In genomic region chr13:69545019-69545418, GRCm38 (mm10) we compare ENCODE assay signal across 8 mouse cellular contexts. TPM values are rescaled to one million over a fixed set of nuclear protein-coding genes. Genes with fewer than 3 reads are reported as not detected.
DNase-seq lines count a peak whose midpoint lies in the region; ATAC-seq and TF ChIP-seq lines count a peak whose summit lies in the region.
"Had no signal": no experiment of that assay in that cellular context is flagged by ENCODE, and none has a peak within 500 bp of the region (broad histone marks: within the 10 kb centered on the region; RNA-seq: fewer than 3 reads in every experiment).

No protein-coding gene starts in this region.

- no peak overlapping the region for H3K4me3 ChIP-seq in midbrain, embryonic 13.5 days (replicated peaks)
- H3K4me3 ChIP-seq: heart, embryonic 13.5 days had no signal

- no peak overlapping the region for H3K4me2 ChIP-seq in midbrain, embryonic 13.5 days (replicated peaks)

- ATAC-seq in inflammation-experienced regulatory T-cells, adult 6 months, result peak; percentile 86
- ATAC-seq in midbrain, embryonic 13.5 days, result 0 out of 2 replicates have a peak, but pooled peaks have one; percentile 29

- H3K27me3 ChIP-seq in midbrain, embryonic 13.5 days, result 0 out of 2 replicates have a peak, but pooled peaks cover 8% of the 10 kb centered on the region

- peak; percentile 37 to 69 for DNase-seq in spleen, adult 18-20 months
- no peak for DNase-seq in spleen, adult 12 weeks (ENCODE audit: low spot score)
- DNase-seq in brain, embryonic 14.5 days (ENCODE audit: low read depth), result peak; percentile 58
- peak; percentile 59 to 67 for DNase-seq in thymus, postnatal 36 days
- DNase-seq in layer of hippocampus, adult 18-20 months (ENCODE audit: low spot score in 2 of 2), result no peak

- no peaks in the 10 kb centered on the region for H3K36me3 ChIP-seq in midbrain, embryonic 13.5 days
- H3K36me3 ChIP-seq: heart, embryonic 13.5 days had no signal

- WGBS in midbrain, embryonic 13.5 days, result 27% methylated on average over 3 of the region's 3 CpGs

- peak; percentile 61; the same call in 1 of the 2 replicates for TF ChIP-seq CTCF in brain, embryonic 14.5 days (IDR thresholded peaks at IDR 0.05; ENCODE audit: borderline replicate concordance, extremely low read depth, insufficient read depth, insufficient read length)

- H3K9ac ChIP-seq in midbrain, embryonic 13.5 days (replicated peaks), result no peak overlapping the region

- TF ChIP-seq POLR2A in brain, embryonic 14.5 days (IDR thresholded peaks at IDR 0.05; ENCODE audit: borderline replicate concordance, extremely low read depth, insufficient read depth, insufficient read length, poor library complexity, severe bottlenecking), result no peak

- peaks cover 27% of the 10 kb centered on the region for H3K4me1 ChIP-seq in midbrain, embryonic 13.5 days (replicated peaks)

- H3K9me3 ChIP-seq in midbrain, embryonic 13.5 days, result no peaks in the 10 kb centered on the region
- H3K9me3 ChIP-seq: heart, embryonic 13.5 days had no signal

- H3K27ac ChIP-seq in midbrain, embryonic 13.5 days, result no peak overlapping the region
- H3K27ac ChIP-seq: heart, embryonic 13.5 days had no signal

RNA-seq across cellular contexts. Expression of gene Tent4a, which starts 10.6 kb away (rescaled TPM):
- 28.7 and 34.5 TPM in 2 replicates for polyA plus RNA-seq in brain, embryonic 14.5 days (2012; rRNA removed)
- polyA plus RNA-seq in inflammation-experienced regulatory T-cells, adult 6 months (2017; shearing (Covaris generic)), result 1 to 10 TPM; 3.7 to 5.8 (median 4.9) TPM
- polyA plus RNA-seq in midbrain, embryonic 13.5 days (2015; fragmentation: Nextera tagmentation; extraction: Ambion mirVana), result 5.8 and 7.1 TPM in 2 replicates
- 10 to 100 TPM; 51.0 to 52.1 TPM for total RNA-seq in layer of hippocampus, adult 18-20 months (2021)

RNA-seq across cellular contexts. Expression of gene Nsun2, which starts 11.5 kb away (rescaled TPM):
- 79.8 and 85.4 TPM in 2 replicates for polyA plus RNA-seq in brain, embryonic 14.5 days (2012; rRNA removed)
- polyA plus RNA-seq in inflammation-experienced regulatory T-cells, adult 6 months (2017; shearing (Covaris generic)), result 10 to 100 TPM; 17.2 to 38.5 (median 30.6) TPM
- polyA plus RNA-seq in midbrain, embryonic 13.5 days (2015; fragmentation: Nextera tagmentation; extraction: Ambion mirVana), result 74.1 and 76.7 TPM in 2 replicates
- 10 to 100 TPM; 85.0 to 92.9 TPM for total RNA-seq in layer of hippocampus, adult 18-20 months (2021)

Comparison
In these comparisons a context has a peak if more than half of its experiments do, and no peak if none do; other contexts are left out.
1. DNase-seq: peak in spleen, adult 18-20 months (2 of 2), brain, embryonic 14.5 days (single experiment) and thymus, postnatal 36 days (2 of 2); none in spleen, adult 12 weeks (single experiment) and layer of hippocampus, adult 18-20 months (0 of 2).